Mouse (Mus musculus) lung, embryonic 14.5 days (tissue): ENCODE measurements around the gene Rack1. TPM values are rescaled to one million over a fixed set of nuclear protein-coding genes. Genes with fewer than 3 reads are reported as not detected.

Experiments
- ATAC-seq: fragments of 200-750 bp; cut with Nextera tagmentation; 2 replicates; pipeline ENCODE4 v1.8.0; 2017; ENCODE audit warnings: mild to moderate bottlenecking, moderate TSS enrichment, moderate library complexity; ENCODE audit not compliant: insufficient read depth
- DNase-seq: peaks from one replicate; pipeline ENCODE4 v3.0.0-alpha.2; 2015
- H3K27ac ChIP-seq: fragments of 300-500 bp; sonication (generic); 2 replicates; pipeline ENCODE4 v1.5.1; 2014; ENCODE audit warnings: low read depth, mild to moderate bottlenecking, moderate library complexity
- H3K27me3 ChIP-seq: fragments of 300-500 bp; sonication (generic); 2 replicates; pipeline ENCODE4 v1.6.1; 2014; ENCODE audit warnings: low read length, control low read depth; ENCODE audit not compliant: insufficient read depth
- H3K36me3 ChIP-seq: fragments of 300-500 bp; sonication (generic); 2 replicates; pipeline ENCODE4 v1.6.1; 2014; ENCODE audit warnings: control low read depth; ENCODE audit not compliant: insufficient read depth
- H3K4me1 ChIP-seq: fragments of 300-500 bp; sonication (generic); 2 replicates; pipeline ENCODE4 v1.6.1; 2014; ENCODE audit warnings: antibody characterized with exemption, control low read depth; ENCODE audit not compliant: insufficient read depth
- H3K4me2 ChIP-seq: fragments of 300-500 bp; sonication (generic); 2 replicates; pipeline ENCODE4 v1.6.1; 2014; ENCODE audit warnings: mild to moderate bottlenecking
- H3K4me3 ChIP-seq: fragments of 300-500 bp; sonication (generic); 2 replicates; pipeline ENCODE4 v1.5.1; 2014; ENCODE audit warnings: low read depth, low read length
- H3K9ac ChIP-seq: fragments of 300-500 bp; sonication (generic); 2 replicates; pipeline ENCODE4 v1.6.1; 2014
- H3K9me3 ChIP-seq: fragments of 300-500 bp; sonication (generic); 2 replicates; pipeline ENCODE4 v1.6.1; 2016; ENCODE audit warnings: low read depth, low read length, control low read depth
- CTCF ChIP-seq: IDR thresholded peaks from 2 replicates; pipeline ENCODE4 v1.5.1; 2016; ENCODE audit warnings: antibody characterized with exemption, low read depth
- WGBS: fragments of 180-500 bp; shearing (Covaris S2); extraction: QIAGEN DNeasy Blood & Tissue Kit; methylation state at CpG from one replicate; pipeline ENCODE4 v1.1.7; 2014; 5-methylcytosine and 5-hydroxymethylcytosine counted together
- polyA plus RNA-seq: library from polyadenylated mRNA; unstranded; fragments of >200 nt; fragmentation: Nextera tagmentation; extraction: Ambion mirVana; gene quantifications from 2 replicates; pipeline ENCODE4 v1.2.1, GENCODE M21; 2014

Rack1 gene
- polyA plus RNA-seq, 1 experiment from 2014 or later = 940 TPM

DNA sequence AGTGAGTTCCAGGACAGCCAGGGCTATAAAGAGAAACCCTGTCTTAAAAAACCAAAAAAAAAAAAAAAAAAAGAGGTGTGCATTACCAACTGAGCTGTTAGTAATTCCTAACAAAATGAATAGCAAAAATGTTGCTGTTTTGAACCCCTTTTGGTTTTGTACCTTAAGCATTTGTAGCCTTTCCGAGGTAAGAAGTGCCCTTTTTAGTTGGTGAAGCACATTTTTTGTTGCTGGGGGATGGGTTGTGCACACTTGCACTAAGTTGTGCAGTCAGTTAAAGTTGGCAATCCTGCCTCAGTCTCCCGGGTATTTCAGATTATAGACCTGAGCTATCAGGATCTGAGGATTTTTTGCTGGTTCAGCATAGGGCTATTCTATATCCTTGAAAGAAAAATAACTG is 4.8 kb downstream of the Rack1 start:
- Histone ChIP-seq H3K9me3 (no peaks in the 10 kb centered on the region), H3K27me3 (no peaks in the 10 kb centered on the region), H3K9ac (no peak overlapping the region), H3K4me2 (no peak overlapping the region), H3K36me3 (peaks cover 89% of the 10 kb centered on the region), H3K4me3 (no peak overlapping the region), H3K27ac (no peak overlapping the region), H3K4me1 (0 out of 2 replicates have a peak, but pooled peaks cover 5% of the 10 kb centered on the region)
- no peak for ATAC-seq
- WGBS = 83% methylated on average over 2 of the region's 2 CpGs
- no peak for DNase-seq
- TF ChIP-seq CTCF = no peak

DNA sequence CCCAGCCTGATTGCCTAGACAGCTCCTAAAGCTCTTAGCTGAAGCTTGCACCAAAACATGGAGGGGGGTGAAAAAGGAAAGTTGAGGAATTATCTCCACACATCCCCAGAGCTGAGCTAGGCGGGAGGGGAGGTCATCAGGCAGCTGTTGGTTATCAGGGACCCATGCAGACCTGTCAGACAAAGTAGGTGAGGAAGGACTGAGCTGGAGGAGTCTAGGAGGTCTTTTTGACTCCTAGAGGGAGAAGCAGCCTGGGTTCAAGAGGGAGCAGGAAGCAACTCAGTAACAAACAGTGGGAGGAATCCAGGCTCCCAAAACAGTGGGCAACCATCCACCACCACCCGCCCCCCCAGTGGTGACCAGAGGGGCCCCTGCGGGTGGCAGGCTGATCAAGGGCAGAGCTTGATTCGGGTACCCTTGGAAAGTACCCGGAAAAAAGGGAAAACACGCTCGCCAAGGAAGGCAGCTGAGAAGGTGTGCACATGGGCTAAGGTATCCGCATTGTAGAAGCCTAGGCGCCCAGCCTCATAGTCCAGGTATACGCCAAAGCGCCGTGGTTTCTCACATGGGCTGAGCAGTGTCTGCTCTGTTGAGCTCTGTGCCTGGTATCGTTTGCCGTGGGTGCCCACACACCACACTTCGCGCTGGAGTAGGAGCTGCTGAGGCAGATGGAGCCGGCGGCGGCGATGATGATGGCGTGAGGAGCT is 6.9 kb downstream of the Rack1 start:
- Histone ChIP-seq H3K27me3 (no peaks in the 10 kb centered on the region), H3K9me3 (no peaks in the 10 kb centered on the region), H3K27ac (no peak overlapping the region), H3K4me1 (0 out of 2 replicates have a peak, but pooled peaks cover 4% of the 10 kb centered on the region), H3K4me3 (no peak overlapping the region), H3K36me3 (peaks cover 100% of the 10 kb centered on the region), H3K4me2 (no peak overlapping the region), H3K9ac (no peak overlapping the region)
- ATAC-seq = peak; percentile 47
- WGBS = 58% methylated on average over 21 of the region's 21 CpGs
- DNase-seq = peak; percentile 49
- TF ChIP-seq CTCF = no peak

DNA sequence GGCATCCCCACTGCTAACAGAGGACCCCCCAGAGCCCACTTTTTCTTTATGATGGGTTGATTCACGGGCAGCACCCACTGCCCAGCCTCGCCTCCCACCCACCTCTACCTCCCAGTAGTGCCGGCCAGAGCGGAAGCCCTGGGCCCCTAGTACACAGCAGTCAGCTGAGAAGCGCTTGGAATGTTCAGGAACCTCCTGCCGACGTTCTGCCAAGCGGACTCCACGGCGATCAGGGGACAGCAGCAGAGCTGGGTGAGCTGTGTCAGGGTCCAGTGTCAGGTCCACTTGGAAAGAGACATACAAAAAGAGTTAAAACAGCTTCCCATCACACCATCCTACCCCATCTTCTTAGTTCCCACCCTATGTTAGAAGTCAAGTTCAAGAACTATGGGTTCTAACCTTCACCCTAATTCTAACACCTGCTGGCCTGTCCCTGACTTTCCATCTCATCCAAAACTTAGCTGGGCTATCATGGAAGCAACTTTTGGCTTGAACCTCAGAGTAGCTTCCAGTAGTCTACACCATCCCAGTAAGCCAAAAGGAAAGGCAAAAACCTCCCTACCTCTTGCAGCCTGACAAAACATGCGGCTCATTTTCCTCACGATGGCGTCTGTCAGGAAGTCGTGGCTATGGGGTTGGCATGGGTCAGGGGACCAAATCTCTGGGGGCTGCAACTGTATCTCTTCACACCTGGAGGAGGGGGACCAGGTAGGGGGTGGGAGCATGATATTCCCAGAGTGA is 7.6 kb downstream of the Rack1 start:
- peak; percentile 38; the same call in 1 of the 2 replicates for ATAC-seq
- Histone ChIP-seq H3K4me1 (no peaks in the 10 kb centered on the region), H3K9me3 (no peaks in the 10 kb centered on the region), H3K36me3 (peaks cover 100% of the 10 kb centered on the region), H3K27me3 (no peaks in the 10 kb centered on the region), H3K4me2 (no peak overlapping the region), H3K9ac (no peak overlapping the region), H3K4me3 (no peak overlapping the region), H3K27ac (no peak overlapping the region)
- DNase-seq = no peak
- no peak for TF ChIP-seq CTCF
- 57% methylated on average over 14 of the region's 14 CpGs for WGBS

DNA sequence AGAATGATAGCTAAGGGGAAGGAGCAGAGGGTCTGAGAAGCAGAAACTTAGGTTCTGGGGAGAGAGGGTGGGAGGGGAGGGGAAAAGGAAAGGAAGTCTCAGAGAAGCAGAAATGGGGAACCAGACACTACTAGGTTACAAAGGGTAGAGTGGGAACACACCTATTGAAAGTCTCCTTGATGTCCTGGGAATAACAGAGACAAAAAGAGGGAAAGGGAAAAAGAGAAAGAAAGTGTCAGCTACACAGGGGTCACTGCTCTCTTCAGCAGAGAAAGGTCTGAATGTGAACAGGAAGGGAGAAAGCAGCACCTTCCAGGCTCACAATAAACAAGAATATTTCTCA is 8.1 kb downstream of the Rack1 start:
- no peaks in the 10 kb centered on the region for H3K27me3 ChIP-seq
- H3K36me3 ChIP-seq = peaks cover 100% of the 10 kb centered on the region
- no peak overlapping the region for H3K27ac ChIP-seq
- TF ChIP-seq CTCF = no peak
- no peaks in the 10 kb centered on the region for H3K4me1 ChIP-seq
- H3K9ac ChIP-seq = no peak overlapping the region
- H3K4me3 ChIP-seq = no peak overlapping the region
- H3K9me3 ChIP-seq = no peaks in the 10 kb centered on the region
- no peak overlapping the region for H3K4me2 ChIP-seq
- ATAC-seq (no peak), DNase-seq (no peak)

DNA sequence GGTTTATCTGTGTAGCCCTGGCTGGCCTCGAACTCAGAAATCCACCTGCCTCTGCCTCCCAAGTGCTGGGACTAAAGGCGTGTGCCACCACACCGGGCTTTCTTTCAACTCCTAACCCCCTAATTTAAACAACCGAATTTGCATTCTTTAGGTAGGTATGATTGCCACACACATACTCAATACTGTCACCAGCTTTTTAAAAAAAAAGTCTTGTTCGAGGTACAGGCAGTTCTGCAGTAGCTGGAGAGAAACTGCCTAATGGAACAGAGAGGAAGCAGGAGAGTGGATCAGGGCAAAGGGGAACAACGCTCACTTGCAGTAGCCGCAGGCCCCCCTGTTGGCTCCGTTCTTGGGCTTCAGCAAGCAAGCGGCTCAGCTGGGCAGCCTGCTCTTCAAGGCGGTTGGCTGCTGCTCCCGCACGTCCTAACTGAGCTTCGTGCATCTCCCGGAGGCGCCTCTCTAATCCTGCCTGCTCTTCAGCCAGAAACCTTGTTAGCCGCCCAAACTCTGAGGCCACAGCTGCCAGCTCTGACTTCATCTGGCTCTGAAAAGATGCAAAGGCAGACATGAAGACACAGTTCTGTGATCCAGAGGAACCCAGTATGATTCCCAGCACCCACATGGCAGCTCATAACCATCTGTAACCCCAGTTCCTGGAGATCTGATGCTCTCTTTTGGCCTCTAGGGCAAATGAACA is 8.8 kb downstream of the Rack1 start:
- Histone ChIP-seq H3K9ac (no peak overlapping the region), H3K9me3 (no peaks in the 10 kb centered on the region), H3K27me3 (no peaks in the 10 kb centered on the region), H3K36me3 (peaks cover 97% of the 10 kb centered on the region), H3K4me1 (no peaks in the 10 kb centered on the region), H3K4me2 (no peak overlapping the region), H3K27ac (no peak overlapping the region), H3K4me3 (no peak overlapping the region)
- TF ChIP-seq CTCF = no peak
- DNase-seq = peak; percentile 21
- ATAC-seq = no peak
- WGBS = 58% methylated on average over 16 of the region's 16 CpGs

DNA sequence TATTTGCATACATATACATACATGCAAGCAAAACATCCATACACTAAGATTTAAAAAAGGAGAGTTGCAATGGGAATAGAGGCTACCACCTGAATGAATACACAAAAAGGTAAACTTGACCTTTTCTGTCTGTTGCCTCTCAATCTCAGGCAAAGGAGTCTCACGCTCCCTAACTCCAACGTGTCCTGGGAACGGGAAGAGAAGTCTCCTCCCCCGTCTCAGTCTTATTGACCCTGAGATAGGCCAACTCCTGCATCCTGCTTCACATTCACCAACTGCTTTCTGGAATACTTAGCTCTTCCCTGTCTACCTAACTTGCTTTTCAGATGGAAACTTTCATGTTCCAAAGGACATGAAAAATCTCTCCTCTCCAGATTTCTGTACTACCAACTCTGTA is 9.3 kb downstream of the Rack1 start:
- TF ChIP-seq CTCF = no peak
- Histone ChIP-seq H3K9ac (no peak overlapping the region), H3K36me3 (peaks cover 91% of the 10 kb centered on the region), H3K4me3 (no peak overlapping the region), H3K4me1 (no peaks in the 10 kb centered on the region), H3K27me3 (no peaks in the 10 kb centered on the region), H3K4me2 (no peak overlapping the region), H3K27ac (no peak overlapping the region), H3K9me3 (no peaks in the 10 kb centered on the region)
- ATAC-seq (no peak), DNase-seq (no peak)
- 50% methylated on average over 4 of the region's 4 CpGs for WGBS

DNA sequence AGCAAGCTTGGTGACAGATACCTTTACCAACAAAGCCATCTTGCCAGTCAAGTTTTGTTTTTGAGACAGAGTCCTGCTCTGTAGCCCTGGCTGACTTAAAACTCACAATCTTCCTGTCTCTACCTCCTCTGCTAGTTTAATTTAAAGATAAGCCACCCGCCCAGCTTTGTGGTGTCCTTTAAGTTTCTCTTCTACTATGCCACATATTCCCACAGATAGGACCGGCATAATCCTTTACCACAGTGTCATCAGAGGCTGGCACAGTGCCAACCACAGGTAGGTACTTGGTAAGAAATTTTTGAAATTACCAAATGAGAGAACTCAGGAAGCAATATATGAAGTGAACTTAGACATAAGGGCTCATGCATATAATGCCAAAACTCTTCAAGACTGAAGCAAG is 10.0 kb downstream of the Rack1 start:
- no peak for DNase-seq
- H3K27me3 ChIP-seq = no peaks in the 10 kb centered on the region
- 74% methylated on average over 2 of the region's 2 CpGs for WGBS
- no peak overlapping the region for H3K4me3 ChIP-seq
- H3K36me3 ChIP-seq = peaks cover 85% of the 10 kb centered on the region
- no peak overlapping the region for H3K9ac ChIP-seq
- H3K27ac ChIP-seq = no peak overlapping the region
- H3K9me3 ChIP-seq = no peaks in the 10 kb centered on the region
- TF ChIP-seq CTCF = no peak
- no peak for ATAC-seq
- H3K4me2 ChIP-seq = no peak overlapping the region
- H3K4me1 ChIP-seq = no peaks in the 10 kb centered on the region
